Mouse (Mus musculus) midbrain, embryonic 13.5 days (tissue): ENCODE results near the gene Ovch2. TPM values are rescaled to one million over a fixed set of nuclear protein-coding genes. Genes with fewer than 3 reads are reported as not detected.

Experiments
- ATAC-seq: fragments of 200-750 bp; cut with Nextera tagmentation; 2 replicates; pipeline ENCODE4 v1.8.0; 2017; ENCODE audit warnings: mild to moderate bottlenecking, moderate TSS enrichment, moderate library complexity
- H3K27ac ChIP-seq: fragments of 300-500 bp; sonication (generic); 2 replicates; pipeline ENCODE4 v1.5.1; 2015; ENCODE audit warnings: inconsistent platforms, mild to moderate bottlenecking, moderate library complexity
- H3K27me3 ChIP-seq: fragments of 300-500 bp; sonication (generic); 2 replicates; pipeline ENCODE4 v1.6.1; 2015; ENCODE audit warnings: mild to moderate bottlenecking, inconsistent platforms
- H3K36me3 ChIP-seq: fragments of 300-500 bp; sonication (generic); 2 replicates; pipeline ENCODE4 v1.6.1; 2015; ENCODE audit warnings: mild to moderate bottlenecking, inconsistent platforms
- H3K4me1 ChIP-seq: fragments of 300-500 bp; sonication (generic); replicated peaks from 2 replicates; pipeline ENCODE4 v1.6.1; 2015; ENCODE audit warnings: inconsistent platforms
- H3K4me2 ChIP-seq: fragments of 300-500 bp; sonication (generic); replicated peaks from 2 replicates; pipeline ENCODE4 v1.6.1; 2015; ENCODE audit warnings: moderate library complexity, mild to moderate bottlenecking, inconsistent platforms
- H3K4me3 ChIP-seq: fragments of 300-500 bp; sonication (generic); replicated peaks from 2 replicates; pipeline ENCODE4 v1.5.1; 2015; ENCODE audit warnings: mild to moderate bottlenecking, inconsistent platforms
- H3K9ac ChIP-seq: fragments of 300-500 bp; sonication (generic); replicated peaks from 2 replicates; pipeline ENCODE4 v1.6.1; 2015; ENCODE audit warnings: mild to moderate bottlenecking, inconsistent platforms
- H3K9me3 ChIP-seq: fragments of 300-500 bp; sonication (generic); 2 replicates; pipeline ENCODE4 v1.6.1; 2016; ENCODE audit warnings: mild to moderate bottlenecking, inconsistent platforms
- WGBS: fragments of 180-500 bp; shearing (Covaris S2); methylation state at CpG from one replicate; pipeline ENCODE4 v1.1.7; 2015; 5-methylcytosine and 5-hydroxymethylcytosine counted together
- polyA plus RNA-seq: library from polyadenylated mRNA; unstranded; fragments of >200 nt; fragmentation: Nextera tagmentation; extraction: Ambion mirVana; gene quantifications from 2 replicates; pipeline ENCODE4 v1.2.1, GENCODE M21; 2015

The Ovch2 gene
- polyA plus RNA-seq, 1 experiment from 2014 or later: not detected

DNA sequence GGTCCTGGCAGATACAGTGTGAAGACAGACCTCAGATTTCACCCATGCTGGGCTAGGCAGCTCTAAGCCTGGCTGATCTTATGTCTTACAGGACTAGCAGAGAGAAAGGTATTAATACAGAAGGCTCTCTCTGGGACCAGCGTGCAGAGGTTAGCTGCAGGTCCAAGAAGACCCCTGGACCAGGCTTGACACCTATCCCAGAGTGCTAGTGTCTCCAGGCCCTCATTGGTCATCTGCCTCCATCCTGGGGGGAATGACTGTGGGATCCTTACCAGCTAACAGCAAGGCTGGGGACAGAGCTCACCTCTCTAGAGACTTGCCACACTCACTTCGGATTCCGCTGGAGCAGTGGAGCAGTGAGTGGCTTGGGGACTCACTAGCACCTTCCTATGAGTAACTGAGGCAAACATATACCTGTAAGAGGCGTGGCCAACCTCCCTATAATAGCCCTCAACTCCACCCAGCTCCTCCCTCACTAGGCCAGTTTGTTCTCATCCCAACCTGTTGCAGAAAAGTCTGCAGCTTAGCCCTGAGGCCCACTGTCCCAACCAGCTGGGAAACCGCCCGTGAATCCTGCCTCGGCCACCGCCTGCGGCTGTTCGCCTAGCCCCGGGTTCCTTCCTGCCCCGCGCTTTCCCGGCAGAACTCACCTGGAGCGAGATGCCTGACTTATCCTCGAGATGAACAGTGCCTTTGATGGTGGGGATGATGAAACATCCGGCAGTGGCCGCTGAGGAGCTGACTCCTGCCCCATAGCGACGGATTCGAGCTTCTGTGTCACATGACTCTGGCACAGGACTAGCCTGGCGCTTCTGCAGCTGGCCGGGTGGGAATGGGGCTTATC is 43.5 kb downstream of the Ovch2 start, which contains the start of gene Cyb5r2:
Gene Cyb5r2, minus strand, starts transcription at position 725 of the 844 bp plus-strand sequence.
- no peaks in the 10 kb centered on the region for H3K27me3 ChIP-seq
- WGBS: 14% methylated on average over 23 of the region's 23 CpGs
- H3K27ac ChIP-seq: no peak within 1 kb of the TSS
- ATAC-seq: peak; percentile 89
- peak within 1 kb of the TSS; percentile 57 for H3K4me2 ChIP-seq
- H3K9me3 ChIP-seq: no peaks in the 10 kb centered on the region
- H3K36me3 ChIP-seq: no peaks in the 10 kb centered on the region
- peaks cover 7% of the 10 kb centered on the region for H3K4me1 ChIP-seq
- peak within 1 kb of the TSS; percentile 32 for H3K4me3 ChIP-seq
- H3K9ac ChIP-seq: 0 out of 2 replicates have a peak within 1 kb of the TSS, but pooled peaks have one; percentile 12

DNA sequence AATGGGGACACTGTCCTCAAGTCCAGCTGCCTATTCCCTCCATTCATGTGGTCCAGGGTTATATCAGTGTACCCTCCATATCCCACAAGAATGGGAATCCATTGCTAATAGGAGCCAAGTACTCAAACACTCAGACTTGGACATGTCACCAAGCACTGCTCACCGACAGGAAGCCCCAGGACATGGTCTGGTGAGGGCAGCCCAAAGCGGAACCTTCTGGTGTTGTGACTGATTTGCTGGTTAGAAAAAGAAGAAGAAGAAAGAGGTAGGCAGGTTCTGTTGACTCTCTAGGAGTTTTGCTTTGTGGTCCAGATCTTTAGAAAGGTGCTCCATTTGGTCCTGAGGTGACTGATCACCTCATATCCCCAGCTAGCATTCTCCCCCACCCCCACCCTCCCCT is 44.3 kb downstream of the Ovch2 start:
- Histone ChIP-seq H3K9me3 (no peaks in the 10 kb centered on the region), H3K4me3 (no peak overlapping the region), H3K36me3 (no peaks in the 10 kb centered on the region), H3K9ac (no peak overlapping the region), H3K27ac (no peak overlapping the region), H3K4me2 (no peak overlapping the region), H3K27me3 (no peaks in the 10 kb centered on the region), H3K4me1 (peaks cover 7% of the 10 kb centered on the region)
- no peak for ATAC-seq
- WGBS: 94% methylated on average over 2 of the region's 2 CpGs

DNA sequence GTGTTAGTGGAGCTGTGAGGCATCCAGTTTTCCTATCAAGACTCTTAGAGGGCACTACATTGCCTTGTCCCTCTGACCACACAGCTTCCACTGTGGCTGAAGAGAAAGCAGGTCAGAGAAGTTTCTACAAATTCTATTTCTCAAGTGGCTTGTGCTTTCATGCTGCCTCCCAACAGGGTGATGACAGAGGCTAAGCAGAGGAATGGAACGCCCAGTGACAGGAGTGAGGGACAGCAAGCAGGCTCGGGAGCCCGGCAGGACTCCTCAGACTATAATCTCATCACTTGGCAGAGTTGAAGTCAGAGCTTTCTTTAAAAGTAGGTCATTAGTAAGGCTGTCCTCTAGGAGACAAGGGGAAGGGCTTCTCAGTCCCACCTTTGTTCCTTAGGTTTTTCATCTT is 45.1 kb downstream of the Ovch2 start:
- ATAC-seq: no peak
- Histone ChIP-seq H3K4me1 (peaks cover 7% of the 10 kb centered on the region), H3K27ac (no peak overlapping the region), H3K4me3 (no peak overlapping the region), H3K9ac (no peak overlapping the region), H3K9me3 (no peaks in the 10 kb centered on the region), H3K4me2 (no peak overlapping the region), H3K27me3 (no peaks in the 10 kb centered on the region), H3K36me3 (no peaks in the 10 kb centered on the region)
- WGBS: 80% methylated on average over 3 of the region's 3 CpGs

DNA sequence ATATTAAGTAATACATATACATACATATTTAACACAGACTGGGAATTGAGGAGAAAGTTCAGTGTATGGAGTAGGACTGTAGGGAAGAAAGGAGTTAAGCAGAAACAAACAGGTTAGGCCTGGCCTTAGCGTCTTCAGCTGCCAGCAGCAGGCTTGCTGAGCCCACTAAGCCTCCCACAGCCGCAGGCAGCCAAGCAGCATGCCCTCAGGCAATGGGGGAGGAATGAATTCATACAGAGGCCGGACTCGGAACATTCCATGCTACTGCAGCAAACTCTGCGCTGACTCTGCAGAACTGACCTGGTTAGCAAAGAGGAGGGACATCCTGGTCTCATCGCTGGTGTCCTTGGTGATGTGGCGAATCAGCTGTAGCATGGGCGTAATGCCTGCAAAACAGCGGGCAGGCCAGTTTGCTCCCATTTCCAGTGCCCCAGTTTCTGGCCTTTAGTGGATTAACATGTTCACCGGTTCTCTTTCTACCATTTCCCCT is 48.9 kb downstream of the Ovch2 start:
- H3K4me2 ChIP-seq: no peak overlapping the region
- no peaks in the 10 kb centered on the region for H3K36me3 ChIP-seq
- WGBS: 74% methylated on average over 10 of the region's 10 CpGs
- no peaks in the 10 kb centered on the region for H3K4me1 ChIP-seq
- no peak overlapping the region for H3K27ac ChIP-seq
- H3K4me3 ChIP-seq: no peak overlapping the region
- no peak overlapping the region for H3K9ac ChIP-seq
- H3K27me3 ChIP-seq: no peaks in the 10 kb centered on the region
- no peak for ATAC-seq
- H3K9me3 ChIP-seq: no peaks in the 10 kb centered on the region

DNA sequence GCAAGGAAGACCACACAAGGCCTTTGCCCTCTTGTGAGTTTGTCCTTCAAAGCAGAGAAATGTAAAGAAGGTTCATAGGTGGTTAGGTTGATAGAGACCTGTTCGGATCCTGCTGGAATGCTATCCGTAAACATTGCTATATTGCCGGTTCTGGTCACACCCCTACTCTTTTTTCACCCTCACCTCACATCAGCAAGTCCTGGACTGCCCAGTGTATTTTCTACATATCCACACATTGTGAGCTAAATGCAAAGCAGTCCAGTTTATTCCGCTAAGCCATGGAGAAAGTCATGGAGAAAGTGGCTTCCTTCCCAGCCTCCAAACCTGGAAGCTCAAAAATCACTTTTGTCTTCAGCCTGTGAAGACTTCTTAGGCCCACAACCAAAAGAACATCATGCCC is 51.3 kb downstream of the Ovch2 start:
- H3K4me1 ChIP-seq: no peaks in the 10 kb centered on the region
- H3K9ac ChIP-seq: no peak overlapping the region
- no peak overlapping the region for H3K4me2 ChIP-seq
- ATAC-seq: no peak
- H3K9me3 ChIP-seq: no peaks in the 10 kb centered on the region
- WGBS: 96% methylated on average over 4 of the region's 4 CpGs
- no peaks in the 10 kb centered on the region for H3K36me3 ChIP-seq
- H3K27ac ChIP-seq: no peak overlapping the region
- no peak overlapping the region for H3K4me3 ChIP-seq
- no peaks in the 10 kb centered on the region for H3K27me3 ChIP-seq

DNA sequence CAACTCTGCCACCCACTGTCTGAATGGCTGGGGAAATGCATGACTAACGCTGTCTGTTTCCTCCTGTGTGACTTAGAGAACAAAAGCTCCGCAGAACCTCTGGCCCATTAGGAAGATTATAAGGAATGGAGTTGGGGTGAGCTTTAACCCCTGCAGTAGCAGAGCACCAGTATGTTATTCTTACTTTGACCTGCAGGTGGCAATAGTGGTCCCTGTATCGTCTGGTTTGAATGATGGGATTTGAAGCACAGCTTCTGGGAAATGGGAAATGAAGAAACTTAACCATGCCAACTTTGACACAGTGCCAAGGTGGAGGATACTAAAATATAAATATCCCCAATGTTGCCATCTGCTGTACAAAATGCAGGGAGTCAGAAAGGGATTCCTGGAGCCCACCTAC is 51.7 kb downstream of the Ovch2 start:
- Histone ChIP-seq H3K27ac (no peak overlapping the region), H3K4me3 (no peak overlapping the region), H3K27me3 (no peaks in the 10 kb centered on the region), H3K9ac (no peak overlapping the region), H3K4me1 (no peaks in the 10 kb centered on the region), H3K36me3 (no peaks in the 10 kb centered on the region), H3K9me3 (no peaks in the 10 kb centered on the region), H3K4me2 (no peak overlapping the region)
- 0% methylated on average over 3 of the region's 3 CpGs for WGBS
- ATAC-seq: peak; percentile 27; the same call in 1 of the 2 replicates

DNA sequence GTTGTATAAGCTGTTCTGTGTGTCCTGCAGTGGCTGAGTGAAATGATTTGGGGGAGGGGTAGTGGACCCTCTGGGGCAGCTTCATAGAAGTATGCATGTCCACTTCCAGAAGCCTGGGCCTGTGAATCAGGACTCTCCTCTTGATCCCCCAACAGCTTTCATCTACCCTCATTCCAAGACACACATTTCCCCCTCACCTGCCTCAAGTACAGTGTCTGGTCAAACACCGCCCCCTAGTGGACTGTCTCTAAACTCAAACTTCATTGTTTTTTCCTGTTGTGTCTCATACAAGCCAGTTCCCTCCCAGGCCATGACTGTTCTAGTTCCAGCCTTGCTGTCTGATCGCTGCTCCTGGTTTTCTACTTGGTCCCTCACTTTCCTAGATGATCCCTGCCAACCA is 53.1 kb downstream of the Ovch2 start:
- no peaks in the 10 kb centered on the region for H3K4me1 ChIP-seq
- no peaks in the 10 kb centered on the region for H3K9me3 ChIP-seq
- H3K36me3 ChIP-seq: no peaks in the 10 kb centered on the region
- H3K4me3 ChIP-seq: no peak overlapping the region
- 23% methylated on average over 2 of the region's 2 CpGs for whole genome bisulfite sequencing
- H3K9ac ChIP-seq: no peak overlapping the region
- H3K27ac ChIP-seq: no peak overlapping the region
- no peak overlapping the region for H3K4me2 ChIP-seq
- H3K27me3 ChIP-seq: no peaks in the 10 kb centered on the region
- ATAC-seq: peak; percentile 31; the same call in 1 of the 2 replicates

DNA sequence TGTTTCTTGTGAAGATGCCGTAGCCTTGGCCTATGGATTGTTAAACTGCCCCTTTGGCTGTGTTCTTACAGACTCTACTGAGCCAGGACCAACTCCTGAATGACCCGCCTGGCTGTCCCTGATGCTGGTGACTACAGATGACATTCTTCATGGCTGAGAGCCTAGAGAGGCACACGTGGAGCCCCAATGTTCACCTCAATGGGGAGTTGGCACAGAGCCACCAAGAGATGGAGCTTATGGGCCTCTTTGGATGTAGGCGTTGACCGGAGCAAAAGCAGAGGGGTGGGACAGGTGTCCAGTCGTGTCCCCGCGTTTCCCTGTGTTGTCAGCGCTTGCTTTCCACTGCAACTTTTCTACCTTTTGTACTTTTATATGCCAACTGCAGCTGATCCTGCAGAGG is 53.5 kb downstream of the Ovch2 start:
- Histone ChIP-seq H3K9ac (no peak overlapping the region), H3K4me2 (no peak overlapping the region), H3K4me1 (no peaks in the 10 kb centered on the region), H3K4me3 (no peak overlapping the region), H3K9me3 (no peaks in the 10 kb centered on the region), H3K27me3 (no peaks in the 10 kb centered on the region), H3K27ac (no peak overlapping the region), H3K36me3 (no peaks in the 10 kb centered on the region)
- 90% methylated on average over 9 of the region's 9 CpGs for WGBS
- no peak for ATAC-seq

DNA sequence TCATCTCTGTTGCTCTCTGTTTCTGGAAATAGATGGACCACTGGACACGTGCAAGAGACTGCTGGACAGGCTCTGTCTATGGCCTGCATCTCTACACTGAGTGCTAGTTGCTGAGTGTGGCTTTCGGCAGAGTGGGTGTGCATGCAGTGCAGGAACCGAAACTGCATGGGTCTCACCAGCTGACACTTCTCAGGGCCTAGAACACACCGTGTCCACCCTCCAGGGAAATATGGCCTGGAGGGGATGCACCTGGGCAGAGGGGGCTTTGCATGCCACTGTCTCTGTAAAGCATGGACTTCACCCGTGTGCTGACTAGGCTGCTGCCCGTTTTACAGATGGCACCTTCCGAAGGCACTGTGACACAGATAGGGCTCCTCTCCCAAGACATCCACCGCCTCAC is 55.0 kb downstream of the Ovch2 start:
- Histone ChIP-seq H3K4me1 (no peaks in the 10 kb centered on the region), H3K27ac (no peak overlapping the region), H3K4me2 (no peak overlapping the region), H3K36me3 (no peaks in the 10 kb centered on the region), H3K4me3 (no peak overlapping the region), H3K27me3 (no peaks in the 10 kb centered on the region), H3K9ac (no peak overlapping the region), H3K9me3 (no peaks in the 10 kb centered on the region)
- ATAC-seq: no peak
- 93% methylated on average over 8 of the region's 8 CpGs for WGBS

DNA sequence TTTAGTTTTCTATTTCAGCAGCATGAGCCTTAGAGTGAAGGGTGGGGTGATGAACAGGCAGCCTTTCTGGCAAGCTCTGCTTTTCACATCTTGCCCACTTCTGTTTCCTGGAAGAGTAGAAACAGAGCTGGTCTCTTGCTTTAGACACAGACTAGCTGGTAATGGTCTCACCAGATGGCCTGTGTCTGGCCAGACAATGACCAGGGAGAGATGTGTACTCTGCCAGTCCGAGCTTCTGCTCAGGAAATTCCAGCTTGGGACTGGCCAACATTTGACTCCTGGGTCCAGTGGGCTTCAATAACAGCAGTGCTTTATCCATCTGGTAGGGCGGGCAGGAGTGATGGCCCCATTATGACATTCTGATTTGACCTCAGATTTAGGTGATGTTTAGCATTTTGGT is 55.9 kb downstream of the Ovch2 start:
- no peaks in the 10 kb centered on the region for H3K4me1 ChIP-seq
- H3K36me3 ChIP-seq: no peaks in the 10 kb centered on the region
- no peak overlapping the region for H3K4me3 ChIP-seq
- ATAC-seq: no peak
- 74% methylated on average over 2 of the region's 2 CpGs for WGBS
- no peak overlapping the region for H3K27ac ChIP-seq
- no peak overlapping the region for H3K4me2 ChIP-seq
- no peaks in the 10 kb centered on the region for H3K9me3 ChIP-seq
- no peaks in the 10 kb centered on the region for H3K27me3 ChIP-seq
- no peak overlapping the region for H3K9ac ChIP-seq

DNA sequence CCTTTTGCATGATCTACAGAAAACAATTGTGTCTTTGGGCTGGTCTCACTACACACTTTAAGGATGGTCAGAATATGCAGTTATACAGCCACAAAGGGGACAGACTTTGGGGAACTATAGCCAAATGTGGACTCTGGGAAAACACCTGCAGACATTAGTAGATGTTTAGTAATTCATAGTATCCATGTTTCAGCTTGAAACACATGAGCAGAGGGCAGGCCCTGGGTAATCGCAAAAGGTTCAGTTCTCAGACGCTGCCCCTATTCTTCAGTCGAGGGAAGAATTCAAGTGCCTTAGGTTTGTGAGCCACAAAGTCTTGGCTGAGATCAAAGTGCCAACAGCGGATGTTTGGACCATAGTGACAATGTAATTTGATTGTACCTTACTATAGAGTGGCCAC is 56.6 kb downstream of the Ovch2 start:
- Histone ChIP-seq H3K4me1 (no peaks in the 10 kb centered on the region), H3K27ac (no peak overlapping the region), H3K4me2 (no peak overlapping the region), H3K27me3 (no peaks in the 10 kb centered on the region), H3K9me3 (no peaks in the 10 kb centered on the region), H3K4me3 (no peak overlapping the region), H3K9ac (no peak overlapping the region), H3K36me3 (no peaks in the 10 kb centered on the region)
- ATAC-seq: no peak
- WGBS: 93% methylated on average over 4 of the region's 4 CpGs

DNA sequence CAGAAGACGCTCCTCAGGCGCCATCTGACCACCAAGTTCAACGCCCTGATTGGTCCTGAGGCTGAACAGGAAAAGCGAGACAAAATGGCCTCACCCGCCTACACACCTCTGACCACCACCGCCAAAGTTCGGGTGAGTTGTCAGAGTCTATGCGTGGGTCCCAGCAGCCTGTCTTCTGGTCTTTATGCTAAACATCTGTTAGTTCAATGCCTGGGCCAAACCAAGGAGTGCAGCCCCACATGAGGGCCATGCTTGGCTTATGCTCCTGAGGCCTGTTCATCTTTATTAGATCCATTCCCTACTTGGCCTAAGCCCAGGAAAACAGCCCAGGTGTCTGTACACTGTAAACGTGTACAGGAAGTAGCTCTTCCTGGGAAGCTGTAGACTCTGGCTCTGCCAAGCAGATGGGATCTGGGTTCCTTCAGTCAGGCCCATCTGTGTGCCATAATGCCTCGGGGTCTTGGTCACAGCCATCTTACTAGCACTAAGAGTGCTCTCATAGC is 58.0 kb downstream of the Ovch2 start:
- Histone ChIP-seq H3K9ac (no peak overlapping the region), H3K27me3 (no peaks in the 10 kb centered on the region), H3K4me1 (no peaks in the 10 kb centered on the region), H3K4me2 (no peak overlapping the region), H3K9me3 (no peaks in the 10 kb centered on the region), H3K4me3 (no peak overlapping the region), H3K27ac (no peak overlapping the region), H3K36me3 (no peaks in the 10 kb centered on the region)
- no peak for ATAC-seq
- WGBS: 86% methylated on average over 10 of the region's 10 CpGs
